Mouse (Mus musculus) heart, embryonic 12.5 days (tissue): ENCODE data around the gene Lrrc17. TPM values are rescaled to one million over a fixed set of nuclear protein-coding genes. Genes with fewer than 3 reads are reported as not detected.

Experiments used
- ATAC-seq: fragments of 200-750 bp; cut with Nextera tagmentation; 2 replicates; pipeline ENCODE4 v1.8.0; 2017; ENCODE audit warnings: moderate TSS enrichment, moderate library complexity; ENCODE audit not compliant: insufficient number of reproducible peaks, low FRiP score
- H3K27ac ChIP-seq: fragments of 300-500 bp; sonication (generic); 2 replicates; pipeline ENCODE4 v1.5.1; 2016; ENCODE audit warnings: mild to moderate bottlenecking, moderate library complexity; ENCODE audit not compliant: poor library complexity, severe bottlenecking
- H3K27me3 ChIP-seq: fragments of 300-500 bp; sonication (generic); replicated peaks from 2 replicates; pipeline ENCODE4 v1.6.1; 2016; ENCODE audit warnings: mild to moderate bottlenecking, moderate library complexity
- H3K36me3 ChIP-seq: fragments of 300-500 bp; sonication (generic); 2 replicates; pipeline ENCODE4 v1.6.1; 2016; ENCODE audit warnings: mild to moderate bottlenecking, moderate library complexity
- H3K4me1 ChIP-seq: fragments of 300-500 bp; sonication (generic); replicated peaks from 2 replicates; pipeline ENCODE4 v1.6.1; 2016; ENCODE audit warnings: mild to moderate bottlenecking
- H3K4me2 ChIP-seq: fragments of 300-500 bp; sonication (generic); 2 replicates; pipeline ENCODE4 v1.6.1; 2016; ENCODE audit warnings: mild to moderate bottlenecking, moderate library complexity
- H3K4me3 ChIP-seq: fragments of 300-500 bp; sonication (generic); 2 replicates; pipeline ENCODE4 v1.5.1; 2016; ENCODE audit warnings: mild to moderate bottlenecking
- H3K9ac ChIP-seq: fragments of 300-500 bp; sonication (generic); 2 replicates; pipeline ENCODE4 v1.6.1; 2016; ENCODE audit warnings: mild to moderate bottlenecking, moderate library complexity
- H3K9me3 ChIP-seq: fragments of 300-500 bp; sonication (generic); replicated peaks from 2 replicates; pipeline ENCODE4 v1.6.1; 2016; ENCODE audit warnings: mild to moderate bottlenecking, moderate library complexity
- WGBS: fragments of 180-500 bp; shearing (Covaris S2); methylation state at CpG from one replicate; pipeline ENCODE4 v1.1.7; 2016; 5-methylcytosine and 5-hydroxymethylcytosine counted together
- polyA plus RNA-seq: library from polyadenylated mRNA; unstranded; fragments of >200 nt; fragmentation: Nextera tagmentation; extraction: Ambion mirVana; gene quantifications from 2 replicates; pipeline ENCODE4 v1.2.1, GENCODE M21; 2016

Lrrc17 gene
- polyA plus RNA-seq, 1 experiment from 2014 or later = 7.8 TPM

- H3K4me1 ChIP-seq = peaks cover 12% of the 10 kb centered on the region
- no peak overlapping the region for H3K27ac ChIP-seq
- no peak overlapping the region for H3K9ac ChIP-seq
- H3K9me3 ChIP-seq = no peaks in the 10 kb centered on the region
- ATAC-seq = no peak
- no peak overlapping the region for H3K4me2 ChIP-seq
- H3K4me3 ChIP-seq = no peak overlapping the region
- H3K36me3 ChIP-seq = no peaks in the 10 kb centered on the region
- WGBS = 71% methylated on average over 4 of the region's 4 CpGs
- no peaks in the 10 kb centered on the region for H3K27me3 ChIP-seq
These were observed 1.1 kb upstream of the Lrrc17 start for GRCm38 (mm10) chr5:21542226-21542625.

- H3K9ac ChIP-seq = no peak overlapping the region
- H3K9me3 ChIP-seq = no peaks in the 10 kb centered on the region
- WGBS = 66% methylated on average over 3 of the region's 3 CpGs
- H3K4me1 ChIP-seq = peaks cover 12% of the 10 kb centered on the region
- H3K4me3 ChIP-seq = no peak overlapping the region
- no peak overlapping the region for H3K4me2 ChIP-seq
- no peaks in the 10 kb centered on the region for H3K36me3 ChIP-seq
- no peaks in the 10 kb centered on the region for H3K27me3 ChIP-seq
- ATAC-seq = no peak
- H3K27ac ChIP-seq = no peak overlapping the region
These were observed 1.5 kb downstream of the Lrrc17 start for GRCm38 (mm10) chr5:21544821-21545220.

- Histone ChIP-seq H3K36me3 (no peaks in the 10 kb centered on the region), H3K4me1 (peaks cover 12% of the 10 kb centered on the region), H3K27ac (no peak overlapping the region), H3K4me3 (no peak overlapping the region), H3K9me3 (no peaks in the 10 kb centered on the region), H3K9ac (no peak overlapping the region), H3K27me3 (no peaks in the 10 kb centered on the region), H3K4me2 (no peak overlapping the region)
- no peak for ATAC-seq
These were observed 1.9 kb downstream of the Lrrc17 start for GRCm38 (mm10) chr5:21545227-21545626.

- no peaks in the 10 kb centered on the region for H3K36me3 ChIP-seq
- H3K9ac ChIP-seq = no peak overlapping the region
- H3K4me2 ChIP-seq = no peak overlapping the region
- no peak for ATAC-seq
- H3K4me3 ChIP-seq = no peak overlapping the region
- peaks cover 12% of the 10 kb centered on the region for H3K4me1 ChIP-seq
- WGBS = 66% methylated on average over 4 of the region's 4 CpGs
- no peaks in the 10 kb centered on the region for H3K27me3 ChIP-seq
- H3K27ac ChIP-seq = no peak overlapping the region
- H3K9me3 ChIP-seq = no peaks in the 10 kb centered on the region
These were observed 2.4 kb downstream of the Lrrc17 start for GRCm38 (mm10) chr5:21545786-21546185.

- no peaks in the 10 kb centered on the region for H3K36me3 ChIP-seq
- no peak overlapping the region for H3K27ac ChIP-seq
- ATAC-seq = no peak
- peaks cover 12% of the 10 kb centered on the region for H3K4me1 ChIP-seq
- H3K9ac ChIP-seq = no peak overlapping the region
- WGBS = 77% methylated on average over 8 of the region's 8 CpGs
- no peak overlapping the region for H3K4me3 ChIP-seq
- no peaks in the 10 kb centered on the region for H3K9me3 ChIP-seq
- no peaks in the 10 kb centered on the region for H3K27me3 ChIP-seq
- H3K4me2 ChIP-seq = no peak overlapping the region
These were observed 3.6 kb downstream of the Lrrc17 start for GRCm38 (mm10) chr5:21547005-21547404.

- Histone ChIP-seq H3K4me2 (no peak overlapping the region), H3K4me1 (0 out of 2 replicates have a peak, but pooled peaks cover 3% of the 10 kb centered on the region), H3K4me3 (no peak overlapping the region), H3K9me3 (no peaks in the 10 kb centered on the region), H3K9ac (no peak overlapping the region), H3K27ac (no peak overlapping the region), H3K36me3 (no peaks in the 10 kb centered on the region), H3K27me3 (no peaks in the 10 kb centered on the region)
- ATAC-seq = no peak
- 83% methylated on average over 4 of the region's 4 CpGs for WGBS
These were observed 10.3 kb downstream of the Lrrc17 start for GRCm38 (mm10) chr5:21553685-21554084.

- Histone ChIP-seq H3K4me2 (no peak overlapping the region), H3K4me1 (0 out of 2 replicates have a peak, but pooled peaks cover 3% of the 10 kb centered on the region), H3K36me3 (no peaks in the 10 kb centered on the region), H3K27me3 (no peaks in the 10 kb centered on the region), H3K9me3 (no peaks in the 10 kb centered on the region), H3K4me3 (no peak overlapping the region), H3K9ac (no peak overlapping the region), H3K27ac (no peak overlapping the region)
- no peak for ATAC-seq
- WGBS = 78% methylated on average over 1 of the region's 1 CpGs
These were observed 11.4 kb downstream of the Lrrc17 start for GRCm38 (mm10) chr5:21554732-21555131.

GRCm38 (mm10) chr5:21556502-21556901, 13.1 kb downstream of the Lrrc17 start:
- no peak overlapping the region for H3K9ac ChIP-seq
- H3K4me2 ChIP-seq = no peak overlapping the region
- no peaks in the 10 kb centered on the region for H3K27me3 ChIP-seq
- H3K4me3 ChIP-seq = no peak overlapping the region
- no peak overlapping the region for H3K27ac ChIP-seq
- H3K9me3 ChIP-seq = no peaks in the 10 kb centered on the region
- peaks cover 12% of the 10 kb centered on the region for H3K4me1 ChIP-seq
- ATAC-seq = no peak
- 80% methylated on average over 3 of the region's 3 CpGs for WGBS
- H3K36me3 ChIP-seq = no peaks in the 10 kb centered on the region

GRCm38 (mm10) chr5:21563936-21564335, 20.6 kb downstream of the Lrrc17 start:
- Histone ChIP-seq H3K9me3 (no peaks in the 10 kb centered on the region), H3K27ac (no peak overlapping the region), H3K9ac (no peak overlapping the region), H3K4me2 (no peak overlapping the region), H3K4me3 (no peak overlapping the region), H3K36me3 (no peaks in the 10 kb centered on the region), H3K27me3 (no peaks in the 10 kb centered on the region), H3K4me1 (peaks cover 13% of the 10 kb centered on the region)
- no peak for ATAC-seq
- WGBS = 78% methylated on average over 2 of the region's 2 CpGs

GRCm38 (mm10) chr5:21565392-21566065, 22.2 kb downstream of the Lrrc17 start:
- Histone ChIP-seq H3K4me3 (no peak overlapping the region), H3K4me2 (no peak overlapping the region), H3K27me3 (no peaks in the 10 kb centered on the region), H3K4me1 (peaks cover 9% of the 10 kb centered on the region), H3K9ac (no peak overlapping the region), H3K36me3 (no peaks in the 10 kb centered on the region), H3K27ac (no peak overlapping the region), H3K9me3 (no peaks in the 10 kb centered on the region)
- no peak for ATAC-seq
- WGBS = 84% methylated on average over 9 of the region's 9 CpGs

- Histone ChIP-seq H3K36me3 (no peaks in the 10 kb centered on the region), H3K27ac (no peak overlapping the region), H3K4me3 (no peak overlapping the region), H3K4me2 (no peak overlapping the region), H3K4me1 (peaks cover 4% of the 10 kb centered on the region; the same call in 1 of the 2 replicates), H3K27me3 (no peaks in the 10 kb centered on the region), H3K9ac (no peak overlapping the region), H3K9me3 (no peaks in the 10 kb centered on the region; the same call in 1 of the 2 replicates)
- ATAC-seq = no peak
- 71% methylated on average over 1 of the region's 1 CpGs for WGBS
These were observed 24.4 kb downstream of the Lrrc17 start for GRCm38 (mm10) chr5:21567784-21568183.
